Mouse (Mus musculus) thymus, postnatal 0 days (tissue): ENCODE measurements around the gene Adal. TPM values are rescaled to one million over a fixed set of nuclear protein-coding genes. Genes with fewer than 3 reads are reported as not detected.

Experiments used
- DNase-seq: peaks from one replicate; pipeline ENCODE4 v3.0.0-alpha.2; 2015; ENCODE audit warnings: low spot score
- polyA plus RNA-seq: library from polyadenylated mRNA; unstranded; fragments of >200 nt; fragmentation: Nextera tagmentation; extraction: Ambion mirVana; gene quantifications from 2 replicates; pipeline ENCODE4 v1.2.1, GENCODE M21; 2015

Gene Adal
- polyA plus RNA-seq, 1 experiment from 2014 or later = 20.3 TPM

DNA sequence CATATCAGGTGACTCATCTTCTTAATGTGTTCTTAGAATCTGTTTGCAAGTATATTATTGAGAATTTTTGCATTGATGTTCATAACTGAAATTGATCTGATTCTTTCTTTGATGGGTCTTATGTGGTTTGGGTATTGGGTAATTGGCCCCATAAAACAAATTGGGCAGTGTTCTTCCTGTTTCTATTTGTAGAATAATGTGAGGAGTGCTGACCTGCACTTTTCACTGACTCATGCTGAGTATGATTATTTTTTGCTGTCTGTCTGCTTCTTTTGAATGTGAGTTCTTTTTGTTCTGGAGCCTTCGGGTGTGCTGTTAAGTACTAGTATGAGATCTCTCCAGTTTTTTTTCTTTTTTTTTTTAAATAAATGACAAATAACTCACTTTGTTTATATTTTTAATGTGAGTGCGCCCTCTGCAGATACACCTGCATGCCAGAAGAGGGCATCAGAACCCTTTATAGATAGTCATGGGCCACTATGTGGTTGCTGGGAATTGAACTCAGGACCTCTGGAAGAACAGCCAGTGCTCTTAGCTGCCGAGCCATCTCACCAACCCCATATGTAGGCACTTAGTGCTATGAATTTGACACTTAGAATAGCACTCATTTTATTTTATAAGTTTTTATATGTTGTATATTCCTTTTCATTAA, 38.7 kb downstream of the Adal start:
- DNase-seq = no peak

DNA sequence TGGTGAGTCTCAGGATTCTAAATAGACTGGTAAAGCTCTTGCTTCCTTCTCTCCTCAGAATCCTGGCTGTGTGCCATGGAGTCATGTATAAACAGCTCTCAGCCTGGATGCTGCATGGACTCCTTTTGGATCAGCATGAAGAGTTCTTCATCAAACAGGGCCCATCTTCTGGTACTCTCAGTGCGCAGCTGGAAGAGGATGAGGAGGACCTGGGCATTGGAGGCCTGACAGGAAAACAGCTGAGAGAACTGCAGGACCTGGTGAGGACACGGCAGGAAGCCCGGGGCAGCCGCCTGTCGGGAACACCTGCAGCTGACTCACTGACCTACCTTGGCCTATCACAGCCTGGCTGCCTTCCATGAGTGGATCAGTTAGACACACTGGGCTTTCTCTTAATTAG, 43.2 kb downstream of the Adal start:
- DNase-seq = no peak

DNA sequence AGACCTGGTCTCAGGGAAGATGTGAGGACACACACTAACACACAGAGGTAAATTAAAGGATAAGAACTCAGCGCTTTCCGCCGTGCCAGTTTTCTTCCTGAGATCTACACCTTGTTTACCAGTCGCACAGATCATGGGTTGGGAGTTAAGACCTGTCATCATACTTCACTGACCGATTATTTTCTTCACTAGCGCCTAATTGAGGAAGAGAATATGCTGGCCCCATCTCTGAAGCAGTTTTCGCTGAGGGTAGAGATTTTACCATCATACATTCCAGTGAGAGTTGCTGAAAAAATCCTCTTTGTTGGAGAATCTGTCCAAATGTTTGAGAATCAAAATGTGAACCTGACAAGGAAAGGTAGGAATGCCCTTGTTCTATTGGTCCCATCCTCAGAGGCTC, 43.9 kb downstream of the Adal start:
- no peak for DNase-seq

DNA sequence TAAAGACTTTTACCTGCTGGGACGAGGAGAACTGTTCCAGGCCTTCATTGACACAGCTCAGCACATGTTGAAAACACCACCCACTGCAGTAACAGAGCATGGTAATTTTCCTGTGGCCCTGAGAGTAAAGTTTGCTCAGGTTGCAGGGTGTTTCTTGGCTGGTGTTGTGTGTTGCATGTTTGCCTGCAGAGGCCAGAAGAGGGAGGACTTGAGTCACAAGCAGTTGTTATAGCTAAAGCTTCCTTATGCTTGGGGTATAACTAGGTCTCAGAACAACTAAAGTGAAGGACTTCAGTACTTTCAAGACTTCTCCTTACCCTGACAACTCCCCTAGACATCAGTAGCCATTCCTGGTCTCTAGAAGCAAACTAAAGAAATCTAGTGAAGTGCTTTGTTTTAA, 48.3 kb downstream of the Adal start:
- no peak for DNase-seq

GRCm38 (mm10) chr2:121195466-121195865, 55.2 kb downstream of the Adal start:
- no peak for DNase-seq

GRCm38 (mm10) chr2:121204276-121204675, 64.0 kb downstream of the Adal start:
- no peak for DNase-seq

Other genes with a start within 250 kb of the Adal start
- 23.1 and 28.6 TPM in 2 replicates for gene Ubr1, start 169.7 kb upstream of the Adal start, polyA plus RNA-seq
- gene Tmem62, start 163.4 kb upstream of the Adal start, polyA plus RNA-seq = 3.0 and 4.7 TPM in 2 replicates
- 81.1 and 85.9 TPM in 2 replicates for gene Ccndbp1, start 132.0 kb upstream of the Adal start, polyA plus RNA-seq
- gene Epb42, start 103.4 kb upstream of the Adal start, polyA plus RNA-seq = 0.30 and 0.46 TPM in 2 replicates
- gene Tgm5, start 54.6 kb upstream of the Adal start, polyA plus RNA-seq = 0.31 and 0.42 TPM in 2 replicates
- gene Tgm7, start 30.6 kb upstream of the Adal start, polyA plus RNA-seq = 0.37 and 0.38 TPM in 2 replicates
- gene Lcmt2, start 225 bp downstream of the Adal start, polyA plus RNA-seq = 23.4 and 25.5 TPM in 2 replicates
- 45.5 and 51.2 TPM in 2 replicates for gene Tubgcp4, start 30.2 kb downstream of the Adal start, polyA plus RNA-seq
- gene Zscan29, start 30.7 kb downstream of the Adal start, polyA plus RNA-seq = 9.4 and 11.5 TPM in 2 replicates
- gene Trp53bp1, start 131.0 kb downstream of the Adal start, polyA plus RNA-seq = 23.0 and 24.3 TPM in 2 replicates
- 0.28 and 0.39 TPM in 2 replicates for gene Map1a, start 149.2 kb downstream of the Adal start, polyA plus RNA-seq
- 8.5 and 8.7 TPM in 2 replicates for gene Ppip5k1, start 215.0 kb downstream of the Adal start, polyA plus RNA-seq
- gene Ckmt1, start 217.3 kb downstream of the Adal start, polyA plus RNA-seq = 5.9 and 7.0 TPM in 2 replicates
- gene Strc, start 246.7 kb downstream of the Adal start, polyA plus RNA-seq = 0.07 TPM in 1 of 2 replicates, not detected in the other